Mouse (Mus musculus) neutrophil, adult 59 days (primary cell): Measurements from ENCODE around the gene Cdk17. TPM values are rescaled to one million over a fixed set of nuclear protein-coding genes. Genes with fewer than 3 reads are reported as not detected.

Experiments used
- total RNA-seq, 2 experiments: library from RNA; stranded (reverse); gene quantifications; 1 replicate in 1 of 2; 2 replicates in 1 of 2; pipeline ENCODE4 v1.2.4; 2023

Gene Cdk17
- total RNA-seq: 10 to 100 TPM; 48.2 to 48.6 TPM

DNA sequence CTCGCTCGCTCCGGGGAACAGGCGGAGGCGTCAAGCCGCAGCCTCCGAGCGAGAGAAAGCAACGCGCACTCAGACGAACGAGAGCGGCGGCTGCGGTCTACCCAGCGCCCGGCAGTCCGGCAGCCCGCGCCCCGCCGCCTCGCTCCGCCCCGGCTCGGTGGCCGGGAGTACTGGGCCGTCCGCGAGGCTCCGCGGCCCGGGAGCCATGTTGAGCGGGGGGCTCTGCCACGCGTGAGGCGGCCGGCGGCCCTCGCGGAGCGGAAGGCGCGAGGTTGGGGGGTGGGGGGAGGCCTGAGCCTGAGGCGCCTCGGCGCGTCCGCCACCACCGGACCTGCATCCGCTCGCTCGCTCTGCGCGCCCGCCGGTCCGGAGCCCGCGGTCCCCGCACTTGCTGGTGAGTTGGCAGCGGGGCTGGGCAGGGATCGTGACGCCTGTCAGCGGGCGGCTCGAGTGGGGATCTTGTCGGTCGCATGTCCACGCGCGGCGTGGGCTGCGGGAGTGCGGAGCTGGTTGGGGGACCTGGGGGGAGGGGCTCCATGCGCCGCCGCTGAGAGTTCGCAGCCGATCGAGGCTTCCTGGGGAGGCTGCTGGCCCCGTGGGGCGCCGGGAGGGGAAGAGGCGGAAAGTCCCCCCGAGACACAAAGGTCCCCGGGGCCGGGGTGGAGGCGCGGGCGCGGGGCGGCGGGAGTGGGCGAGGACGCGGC, at the start of gene Cdk17:
Gene Cdk17 (plus strand): TSS at position 69 of the 704 bp plus-strand sequence.

DNA sequence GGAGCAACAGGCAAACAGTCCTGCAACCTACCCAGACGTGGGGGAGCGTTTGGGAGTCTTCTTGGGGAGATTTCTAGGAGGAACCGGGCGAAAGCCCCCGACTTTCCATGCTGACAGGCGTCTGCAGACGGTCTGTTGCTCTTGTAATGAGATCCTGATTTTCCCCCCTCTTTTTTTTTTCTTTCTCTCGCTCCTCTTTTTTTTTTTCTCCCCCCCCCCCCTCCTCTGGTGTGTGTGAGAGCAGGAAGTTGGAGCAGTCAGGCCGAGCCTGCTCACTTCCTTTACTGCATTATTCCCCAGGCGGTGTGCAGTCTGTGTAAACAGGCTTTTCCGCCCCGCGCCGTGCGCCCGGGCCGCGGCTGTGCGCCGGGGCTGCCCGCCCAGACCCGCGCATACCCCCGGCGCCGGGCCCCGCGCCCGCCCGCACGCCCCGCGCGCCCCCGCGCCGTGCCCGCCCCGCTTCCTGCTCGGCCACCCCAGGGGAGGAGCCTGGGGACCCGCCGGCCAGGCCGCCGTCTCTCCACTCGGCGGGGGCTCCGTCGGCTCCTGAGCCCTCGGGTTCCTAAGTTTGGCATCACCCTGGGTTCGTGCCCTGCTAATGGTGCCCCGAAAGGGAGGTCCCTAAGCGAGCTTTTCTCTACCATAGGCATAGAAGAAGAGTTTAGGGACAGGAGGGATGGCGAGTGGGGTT, 150.2 kb downstream of the Cdk17 start, which contains the start of gene Elk3:
Gene Elk3 (minus strand): TSS at position 415 of the 691 bp plus-strand sequence.

Other genes starting within 250 kb of the Cdk17 start
- gene Cfap54, start 79.3 kb upstream of the Cdk17 start, total RNA-seq: 1 to 10 TPM; 2.8 to 3.3 TPM
- 10 to 100 TPM; 23.5 to 29.2 TPM for gene Elk3, start 150.3 kb downstream of the Cdk17 start, total RNA-seq